Mouse (Mus musculus): Measurements from ENCODE around the gene Trim9. TPM values are rescaled to one million over a fixed set of nuclear protein-coding genes. Genes with fewer than 3 reads are reported as not detected.

Trim9 gene
- polyA plus RNA-seq, 1 experiment, result not detected

DNA sequence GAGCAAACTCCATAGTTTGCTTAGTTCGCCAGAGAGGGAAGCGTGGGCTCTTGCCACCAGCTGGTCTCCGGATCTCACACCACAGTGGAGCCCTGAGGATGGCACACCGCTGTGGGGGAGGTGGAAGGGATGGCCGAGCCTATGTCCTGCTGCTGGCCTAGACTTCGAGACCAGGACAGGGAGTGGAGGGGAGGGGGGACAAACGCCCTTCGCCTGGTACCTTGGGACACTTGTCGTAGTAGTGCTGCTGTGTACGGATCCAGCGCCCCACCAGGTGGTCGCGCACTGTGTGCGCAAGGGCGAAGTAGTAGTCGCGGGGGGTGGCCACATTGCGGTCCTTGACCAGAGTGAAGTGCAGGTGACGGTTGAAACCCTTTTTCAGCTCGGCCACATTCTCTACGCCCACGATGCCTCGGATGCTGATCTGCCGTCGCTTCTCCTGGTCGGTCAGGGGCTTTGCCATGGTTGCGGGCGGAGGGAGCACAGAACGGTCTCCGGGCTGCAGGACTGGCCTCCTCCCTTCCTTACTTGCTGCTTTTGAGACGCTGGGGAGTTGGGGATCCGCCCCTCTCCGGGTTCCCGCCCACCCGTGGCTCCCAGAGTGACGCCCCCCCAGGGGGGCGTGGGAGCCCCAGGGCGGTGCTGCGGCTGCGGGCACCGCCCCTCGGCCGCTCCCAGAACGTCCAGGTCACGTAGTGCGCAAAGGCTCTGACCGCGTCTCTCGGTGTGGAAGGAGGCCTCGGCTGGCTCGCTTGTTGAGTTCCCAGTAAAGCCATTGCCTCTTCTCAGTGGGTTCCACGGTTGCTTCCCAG, 120.1 kb downstream of the Trim9 start:
- Histone ChIP-seq H3K27ac (ENCODE audit: control insufficient read depth, insufficient read depth, low read depth, low read length, poor library complexity) (peak overlapping the region; percentile 93), H3K4me3 (replicated peaks; ENCODE audit: control insufficient read depth, low read depth, low read length) (peak overlapping the region; percentile 95), H3K4me1 (ENCODE audit: control insufficient read depth, insufficient read depth, low read length) (peaks cover 8% of the 10 kb centered on the region; the same call in 1 of the 2 replicates)
- peak; percentile 98 for TF ChIP-seq POLR2A (IDR thresholded peaks at IDR 0.05; ENCODE audit: borderline replicate concordance, control insufficient read depth, low read depth, low read length)
- peak; percentile 3; the same call in 1 of the 2 replicates for TF ChIP-seq CTCF (IDR thresholded peaks at IDR 0.05; ENCODE audit: control insufficient read depth, insufficient read depth, low read length)
- WGBS, result 1% methylated on average over 52 of the region's 52 CpGs

DNA sequence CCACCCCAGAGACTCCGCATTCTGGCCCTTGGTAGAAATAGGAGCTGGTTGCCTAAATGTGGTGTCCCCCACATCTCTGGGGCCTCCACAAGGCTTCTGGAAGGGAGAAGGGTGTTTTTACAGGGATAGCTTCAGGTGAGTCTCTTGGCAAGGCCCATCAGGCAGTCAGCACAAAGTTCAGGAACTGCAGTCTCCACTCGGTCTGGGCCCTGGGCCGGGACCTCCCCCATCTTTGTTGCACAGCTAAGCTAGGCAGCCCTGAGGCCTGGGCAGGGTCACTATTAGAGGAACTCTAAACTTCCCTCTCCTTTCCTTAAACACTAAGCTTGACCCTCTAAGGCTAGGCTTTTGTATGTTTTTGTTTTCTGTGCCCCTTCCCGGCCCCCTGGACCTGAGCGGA, 120.8 kb downstream of the Trim9 start:
- Histone ChIP-seq H3K27ac (ENCODE audit: control insufficient read depth, insufficient read depth, low read depth, low read length, poor library complexity) (peak overlapping the region; percentile 93), H3K4me3 (replicated peaks; ENCODE audit: control insufficient read depth, low read depth, low read length) (peak overlapping the region; percentile 95), H3K4me1 (ENCODE audit: control insufficient read depth, insufficient read depth, low read length) (peaks cover 6% of the 10 kb centered on the region; the same call in 1 of the 2 replicates)
- TF ChIP-seq CTCF (IDR thresholded peaks at IDR 0.05; ENCODE audit: control insufficient read depth, insufficient read depth, low read length) (no peak), POLR2A (IDR thresholded peaks at IDR 0.05; ENCODE audit: borderline replicate concordance, control insufficient read depth, low read depth, low read length) (no peak)
- 13% methylated on average over 5 of the region's 5 CpGs for WGBS

DNA sequence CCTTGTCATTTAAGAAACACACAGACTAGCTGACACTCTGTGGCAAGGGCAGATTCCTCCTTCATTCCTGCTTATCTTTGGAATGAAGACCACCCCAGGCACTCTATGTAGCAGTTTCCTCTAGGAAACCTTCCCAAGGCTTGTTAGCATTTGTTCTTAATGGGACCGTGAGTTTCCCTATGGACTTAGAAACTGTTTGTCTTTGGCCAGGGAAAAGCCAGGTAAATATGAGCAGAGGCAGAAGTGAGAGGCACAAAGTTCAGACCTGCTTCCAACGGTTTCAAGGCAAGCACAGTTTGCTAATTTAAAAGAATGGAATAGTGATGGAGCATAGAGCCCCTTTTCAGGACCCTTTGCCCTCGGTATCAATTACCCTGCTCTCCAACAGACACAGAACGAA, 124.1 kb downstream of the Trim9 start:
- TF ChIP-seq POLR2A (IDR thresholded peaks at IDR 0.05; ENCODE audit: borderline replicate concordance, control insufficient read depth, low read depth, low read length), result no peak
- no peak for TF ChIP-seq CTCF (IDR thresholded peaks at IDR 0.05; ENCODE audit: control insufficient read depth, insufficient read depth, low read length)
- 80% methylated on average over 4 of the region's 4 CpGs for WGBS
- Histone ChIP-seq H3K4me1 (ENCODE audit: control insufficient read depth, insufficient read depth, low read length) (peaks cover 2% of the 10 kb centered on the region), H3K27ac (ENCODE audit: control insufficient read depth, insufficient read depth, low read depth, low read length, poor library complexity) (no peak overlapping the region), H3K4me3 (replicated peaks; ENCODE audit: control insufficient read depth, low read depth, low read length) (no peak overlapping the region)

DNA sequence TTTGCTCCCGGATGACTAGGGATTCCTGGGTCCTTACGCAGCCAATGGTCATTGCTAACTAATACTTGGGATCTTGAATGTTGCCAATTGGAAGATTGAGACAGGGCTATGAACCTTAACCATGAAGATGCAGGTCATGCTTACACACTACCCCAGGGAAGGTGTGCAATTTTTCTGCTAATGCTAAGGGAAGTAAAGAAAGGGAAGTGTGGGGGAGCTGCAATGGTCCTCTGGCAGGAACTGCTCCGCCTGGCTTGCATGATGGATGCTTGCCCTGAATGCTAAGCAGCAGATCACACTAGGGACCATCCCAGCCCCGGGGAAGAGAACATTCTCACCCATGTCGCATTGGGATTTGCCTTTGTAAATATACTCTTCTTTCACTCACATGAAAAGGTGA, 126.0 kb downstream of the Trim9 start:
- peak overlapping the region; percentile 63; the same call in 1 of the 2 replicates for H3K27ac ChIP-seq (ENCODE audit: control insufficient read depth, insufficient read depth, low read depth, low read length, poor library complexity)
- peaks cover 1% of the 10 kb centered on the region for H3K4me1 ChIP-seq (ENCODE audit: control insufficient read depth, insufficient read depth, low read length)
- peak overlapping the region; percentile 32 for H3K4me3 ChIP-seq (replicated peaks; ENCODE audit: control insufficient read depth, low read depth, low read length)
- TF ChIP-seq POLR2A (IDR thresholded peaks at IDR 0.05; ENCODE audit: borderline replicate concordance, control insufficient read depth, low read depth, low read length) (no peak), CTCF (IDR thresholded peaks at IDR 0.05; ENCODE audit: control insufficient read depth, insufficient read depth, low read length) (no peak)
- 45% methylated on average over 5 of the region's 5 CpGs for WGBS

DNA sequence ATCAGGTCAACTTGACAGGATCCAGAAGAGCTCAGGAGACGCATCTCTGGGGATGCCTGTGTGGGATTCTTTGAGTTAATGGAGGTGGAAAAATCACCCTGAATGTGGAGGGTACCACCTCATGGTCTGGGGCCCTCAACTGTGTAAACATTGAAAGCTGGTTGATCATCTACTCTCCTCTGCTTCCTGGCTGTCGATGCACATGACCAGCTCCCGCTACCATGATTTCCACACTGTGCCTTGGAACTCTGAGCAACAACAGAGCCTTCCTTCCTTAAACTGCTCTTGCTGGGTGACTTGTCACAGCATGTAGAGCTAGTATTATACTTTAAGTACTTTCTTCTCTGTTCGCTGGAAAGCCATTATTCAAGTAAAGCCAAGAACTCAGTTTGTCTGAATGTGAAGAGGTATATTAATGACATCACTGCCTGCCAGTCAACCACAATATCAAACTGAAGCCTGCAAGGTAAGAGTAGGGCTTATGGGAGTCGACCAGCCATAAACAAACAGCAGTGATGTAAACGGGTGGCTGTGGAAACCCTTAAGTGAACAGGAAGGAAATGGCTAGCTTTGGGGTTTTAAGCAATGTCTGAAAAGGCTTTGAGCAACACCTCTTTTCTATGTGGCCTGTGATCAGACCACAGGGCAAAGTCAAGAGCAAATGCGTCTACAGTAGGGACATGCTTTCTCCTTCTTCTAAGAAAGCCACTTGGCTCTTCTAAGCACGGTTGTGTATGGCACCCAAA, 128.4 kb downstream of the Trim9 start:
- peak overlapping the region; percentile 79 for H3K27ac ChIP-seq (ENCODE audit: control insufficient read depth, insufficient read depth, low read depth, low read length, poor library complexity)
- TF ChIP-seq CTCF (IDR thresholded peaks at IDR 0.05; ENCODE audit: control insufficient read depth, insufficient read depth, low read length), result no peak
- H3K4me3 ChIP-seq (replicated peaks; ENCODE audit: control insufficient read depth, low read depth, low read length), result no peak overlapping the region
- H3K4me1 ChIP-seq (ENCODE audit: control insufficient read depth, insufficient read depth, low read length), result peaks cover 1% of the 10 kb centered on the region
- 18% methylated on average over 8 of the region's 8 CpGs for WGBS

DNA sequence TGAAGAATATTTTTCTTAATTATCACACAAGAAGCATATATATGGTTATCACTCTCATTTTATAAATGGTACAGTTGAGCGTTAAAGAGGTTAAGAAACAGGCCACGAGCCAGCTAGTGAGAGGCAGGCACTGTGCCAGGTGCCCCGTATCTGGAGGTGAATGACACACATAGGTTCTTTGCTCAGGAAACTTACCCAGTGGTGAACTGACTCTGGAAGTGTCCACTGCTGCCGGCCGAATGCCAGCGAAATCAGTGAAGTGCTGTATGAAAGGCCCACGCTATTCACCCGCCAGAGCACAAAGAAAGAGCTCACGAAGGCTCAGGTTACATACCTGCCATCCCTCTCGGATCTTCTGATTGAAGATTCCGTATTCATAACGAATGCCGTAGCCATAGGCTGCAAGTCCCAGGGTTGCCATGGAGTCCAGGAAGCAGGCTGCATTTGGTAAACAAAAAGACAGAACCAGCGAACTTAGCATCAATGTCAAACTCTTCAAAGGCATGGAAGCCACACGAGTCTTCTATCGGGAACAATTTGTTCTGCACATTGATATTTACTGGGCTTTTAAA, 131.1 kb downstream of the Trim9 start:
- Histone ChIP-seq H3K4me1 (ENCODE audit: control insufficient read depth, insufficient read depth, low read length) (peaks cover 3% of the 10 kb centered on the region), H3K27ac (ENCODE audit: control insufficient read depth, insufficient read depth, low read depth, low read length, poor library complexity) (no peak overlapping the region), H3K4me3 (replicated peaks; ENCODE audit: control insufficient read depth, low read depth, low read length) (no peak overlapping the region)
- WGBS, result 85% methylated on average over 16 of the region's 16 CpGs
- TF ChIP-seq POLR2A (IDR thresholded peaks at IDR 0.05; ENCODE audit: borderline replicate concordance, control insufficient read depth, low read depth, low read length) (no peak), CTCF (IDR thresholded peaks at IDR 0.05; ENCODE audit: control insufficient read depth, insufficient read depth, low read length) (no peak)

DNA sequence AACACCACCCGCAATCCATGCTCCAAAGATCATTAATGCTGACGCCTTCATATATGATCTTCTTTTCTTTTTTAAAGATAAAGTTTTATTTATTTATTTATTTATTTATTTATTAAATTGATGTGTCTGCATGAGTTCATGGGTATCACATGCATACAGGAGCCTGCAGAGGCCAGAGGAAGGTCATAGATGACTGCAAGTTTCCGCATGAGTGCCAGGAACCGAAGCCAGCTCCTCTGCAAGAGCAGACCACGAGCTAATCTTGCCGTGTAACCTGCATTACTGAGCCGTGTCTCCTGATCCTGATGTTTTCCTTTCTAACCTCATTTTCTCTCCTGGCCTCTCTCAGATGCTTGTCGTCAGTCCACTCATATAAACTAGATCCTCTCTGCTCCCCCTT, 133.1 kb downstream of the Trim9 start:
- H3K4me1 ChIP-seq (ENCODE audit: control insufficient read depth, insufficient read depth, low read length), result peaks cover 3% of the 10 kb centered on the region; the same call in 1 of the 2 replicates
- no peak for TF ChIP-seq POLR2A (IDR thresholded peaks at IDR 0.05; ENCODE audit: borderline replicate concordance, control insufficient read depth, low read depth, low read length)
- no peak for TF ChIP-seq CTCF (IDR thresholded peaks at IDR 0.05; ENCODE audit: control insufficient read depth, insufficient read depth, low read length)
- H3K4me3 ChIP-seq (replicated peaks; ENCODE audit: control insufficient read depth, low read depth, low read length), result no peak overlapping the region
- no peak overlapping the region for H3K27ac ChIP-seq (ENCODE audit: control insufficient read depth, insufficient read depth, low read depth, low read length, poor library complexity)
- WGBS, result 67% methylated on average over 8 of the region's 8 CpGs

DNA sequence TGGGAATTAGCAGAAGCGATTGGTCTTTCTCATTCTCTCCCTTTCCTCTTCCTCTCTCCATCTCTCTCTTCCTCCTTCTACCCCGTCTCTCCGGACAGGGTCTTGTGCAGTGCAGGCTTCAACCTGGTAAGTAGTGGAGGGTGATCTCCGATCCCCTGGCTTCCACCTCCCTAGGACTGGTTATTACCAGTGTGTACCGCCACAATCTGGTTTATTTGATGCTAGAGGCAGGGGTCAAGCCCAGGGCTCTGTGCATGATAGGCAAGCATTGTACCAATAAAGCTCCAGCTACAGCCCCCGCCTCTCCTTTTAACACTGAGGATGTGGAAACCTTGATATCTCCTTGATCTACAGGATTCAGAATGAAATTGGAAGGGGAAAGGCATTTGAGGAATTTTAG, 133.8 kb downstream of the Trim9 start:
- no peak for TF ChIP-seq POLR2A (IDR thresholded peaks at IDR 0.05; ENCODE audit: borderline replicate concordance, control insufficient read depth, low read depth, low read length)
- 79% methylated on average over 6 of the region's 6 CpGs for WGBS
- no peak overlapping the region for H3K4me3 ChIP-seq (replicated peaks; ENCODE audit: control insufficient read depth, low read depth, low read length)
- H3K27ac ChIP-seq (ENCODE audit: control insufficient read depth, insufficient read depth, low read depth, low read length, poor library complexity), result no peak overlapping the region
- peaks cover 3% of the 10 kb centered on the region; the same call in 1 of the 2 replicates for H3K4me1 ChIP-seq (ENCODE audit: control insufficient read depth, insufficient read depth, low read length)
